Mouse (Mus musculus) 3T3-L1 (cell line): Measurements from ENCODE around the gene Rrm2.

Experiments
- DNase-seq: peaks from one replicate; pipeline ENCODE4 v3.0.0-alpha.2; 2015; ENCODE audit warnings: low read depth, low spot score

Gene Rrm2

GRCm38 (mm10) chr12:24747297-24747696 is 39.3 kb downstream of the Rrm2 start:
- no peak for DNase-seq

- DNase-seq: no peak
These were observed 42.5 kb downstream of the Rrm2 start for GRCm38 (mm10) chr12:24750521-24750920.

GRCm38 (mm10) chr12:24753680-24754079 is 45.6 kb downstream of the Rrm2 start:
- DNase-seq: no peak

GRCm38 (mm10) chr12:24754693-24755092 is 46.7 kb downstream of the Rrm2 start:
- DNase-seq: no peak

- DNase-seq: no peak
These were observed 47.4 kb downstream of the Rrm2 start for GRCm38 (mm10) chr12:24755471-24755870.

GRCm38 (mm10) chr12:24757387-24757786 is 49.3 kb downstream of the Rrm2 start:
- DNase-seq: no peak

- DNase-seq: no peak
These were observed 50.3 kb downstream of the Rrm2 start for GRCm38 (mm10) chr12:24758374-24758773.

- DNase-seq: no peak
These were observed 54.2 kb downstream of the Rrm2 start for GRCm38 (mm10) chr12:24762253-24762652.
